Mouse (Mus musculus): ENCODE data around the gene Slc29a2. TPM values are rescaled to one million over a fixed set of nuclear protein-coding genes. Genes with fewer than 3 reads are reported as not detected.
"Not testable (repeated sequence)": the region's sequence is repeated elsewhere in the genome, so short reads cannot be mapped to it uniquely, and the experiment has no call there.

Gene Slc29a2
- polyA plus RNA-seq, 1 experiment from 2014 or later: 11.1 TPM

- ATAC-seq (replicated peaks; ENCODE audit: insufficient number of reproducible peaks, insufficient read depth, low FRiP score, low read depth): peak; percentile 84
- Histone ChIP-seq H3K36me3 (no peaks in the 10 kb centered on the region), H3K27me3 (no peaks in the 10 kb centered on the region), H3K9me3 (replicated peaks) (no peaks in the 10 kb centered on the region), H3K4me2 (peak overlapping the region; percentile 68), H3K4me3 (peak overlapping the region; percentile 37), H3K27ac (peak overlapping the region; percentile 50), H3K9ac (peak overlapping the region; percentile 39), H3K4me1 (replicated peaks) (peaks cover 10% of the 10 kb centered on the region)
- WGBS: 1% methylated on average over 39 of the region's 39 CpGs
Observed at GRCm38 (mm10) chr19:5001666-5002406, 21.8 kb upstream of the Slc29a2 start.

- not testable (repeated sequence) for H3K36me3 ChIP-seq; H3K4me1 ChIP-seq (replicated peaks); H3K27ac ChIP-seq; ATAC-seq (replicated peaks; ENCODE audit: insufficient number of reproducible peaks, insufficient read depth, low FRiP score, low read depth); H3K4me3 ChIP-seq; H3K9me3 ChIP-seq (replicated peaks); H3K27me3 ChIP-seq; H3K4me2 ChIP-seq; H3K9ac ChIP-seq
- 46% methylated on average over 2 of the region's 2 CpGs for WGBS
Observed at GRCm38 (mm10) chr19:5003644-5004043, 20.0 kb upstream of the Slc29a2 start.

DNA sequence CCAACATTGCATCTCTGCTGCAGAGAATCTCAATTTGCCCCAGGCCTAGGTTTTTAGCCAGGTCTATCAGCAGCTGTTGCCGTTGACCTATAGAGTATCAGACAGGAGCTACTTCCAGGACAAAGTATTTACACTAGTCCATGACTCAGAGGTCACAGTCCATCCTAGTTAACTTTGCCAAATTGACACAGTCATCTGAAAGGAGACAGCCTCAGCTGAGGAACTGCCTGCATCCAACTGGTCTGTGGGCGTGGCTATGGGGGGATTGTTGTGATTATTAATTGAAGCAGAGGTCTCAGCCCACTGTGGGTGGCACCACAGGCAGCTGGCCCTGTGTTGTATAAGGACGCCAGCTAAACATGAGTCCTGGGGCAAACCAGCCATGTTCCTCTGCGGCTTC, 18.7 kb upstream of the Slc29a2 start:
- H3K4me2 ChIP-seq: no peak overlapping the region
- peaks cover 10% of the 10 kb centered on the region for H3K4me1 ChIP-seq (replicated peaks)
- no peaks in the 10 kb centered on the region for H3K27me3 ChIP-seq
- no peaks in the 10 kb centered on the region for H3K36me3 ChIP-seq
- 58% methylated on average over 4 of the region's 4 CpGs for WGBS
- no peak overlapping the region for H3K9ac ChIP-seq
- no peak overlapping the region for H3K27ac ChIP-seq
- no peak for ATAC-seq (replicated peaks; ENCODE audit: insufficient number of reproducible peaks, insufficient read depth, low FRiP score, low read depth)
- H3K9me3 ChIP-seq (replicated peaks): no peaks in the 10 kb centered on the region
- no peak overlapping the region for H3K4me3 ChIP-seq

- Histone ChIP-seq H3K4me2 (no peak overlapping the region), H3K4me3 (no peak overlapping the region), H3K27me3 (no peaks in the 10 kb centered on the region), H3K27ac (no peak overlapping the region), H3K36me3 (no peaks in the 10 kb centered on the region), H3K9me3 (replicated peaks) (no peaks in the 10 kb centered on the region), H3K9ac (no peak overlapping the region), H3K4me1 (replicated peaks) (peaks cover 19% of the 10 kb centered on the region)
- ATAC-seq (replicated peaks; ENCODE audit: insufficient number of reproducible peaks, insufficient read depth, low FRiP score, low read depth): no peak
- 35% methylated on average over 8 of the region's 8 CpGs for WGBS
Observed at GRCm38 (mm10) chr19:5013138-5013537, 10.5 kb upstream of the Slc29a2 start.

GRCm38 (mm10) chr19:5014961-5015398, 8.7 kb upstream of the Slc29a2 start:
- H3K4me3 ChIP-seq: no peak overlapping the region
- H3K36me3 ChIP-seq: no peaks in the 10 kb centered on the region
- H3K27me3 ChIP-seq: no peaks in the 10 kb centered on the region
- H3K9me3 ChIP-seq (replicated peaks): no peaks in the 10 kb centered on the region
- no peak overlapping the region for H3K9ac ChIP-seq
- no peak for ATAC-seq (replicated peaks; ENCODE audit: insufficient number of reproducible peaks, insufficient read depth, low FRiP score, low read depth)
- peaks cover 20% of the 10 kb centered on the region for H3K4me1 ChIP-seq (replicated peaks)
- H3K27ac ChIP-seq: peak overlapping the region; percentile 94
- no peak overlapping the region for H3K4me2 ChIP-seq
- 21% methylated on average over 8 of the region's 8 CpGs for WGBS

DNA sequence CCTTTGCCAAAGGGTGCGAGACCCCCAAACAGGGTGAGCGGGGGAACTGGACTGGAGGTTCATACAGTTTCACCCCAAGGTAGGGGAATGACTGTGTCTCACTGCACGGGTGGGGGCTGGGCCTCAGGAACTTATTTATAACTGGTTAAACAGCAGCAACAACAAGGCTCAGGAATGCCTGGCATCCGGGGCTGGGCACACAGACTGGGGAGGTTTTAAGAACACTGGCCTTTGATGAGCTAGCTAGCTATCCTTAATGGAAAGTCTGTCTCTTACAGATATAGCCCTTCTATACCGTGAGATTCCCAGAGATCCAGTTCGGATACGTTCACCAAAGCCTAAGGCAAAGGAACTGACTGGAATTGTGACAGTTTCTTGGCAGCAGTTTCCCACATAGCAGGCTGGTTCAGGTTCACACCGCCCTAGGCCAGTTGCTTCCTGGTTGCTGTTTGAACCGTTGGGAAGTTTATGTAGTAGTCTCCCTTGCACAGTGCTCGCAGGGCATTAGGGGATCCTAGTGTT, 7.4 kb upstream of the Slc29a2 start:
- Histone ChIP-seq H3K27ac (peak overlapping the region; percentile 94), H3K27me3 (no peaks in the 10 kb centered on the region), H3K9ac (0 out of 2 replicates have a peak overlapping the region, but pooled peaks have one; percentile 22), H3K9me3 (replicated peaks) (no peaks in the 10 kb centered on the region), H3K4me3 (no peak overlapping the region), H3K36me3 (no peaks in the 10 kb centered on the region), H3K4me1 (replicated peaks) (peaks cover 20% of the 10 kb centered on the region), H3K4me2 (peak overlapping the region; percentile 45)
- peak; percentile 84 for ATAC-seq (replicated peaks; ENCODE audit: insufficient number of reproducible peaks, insufficient read depth, low FRiP score, low read depth)
- WGBS: 16% methylated on average over 10 of the region's 10 CpGs

DNA sequence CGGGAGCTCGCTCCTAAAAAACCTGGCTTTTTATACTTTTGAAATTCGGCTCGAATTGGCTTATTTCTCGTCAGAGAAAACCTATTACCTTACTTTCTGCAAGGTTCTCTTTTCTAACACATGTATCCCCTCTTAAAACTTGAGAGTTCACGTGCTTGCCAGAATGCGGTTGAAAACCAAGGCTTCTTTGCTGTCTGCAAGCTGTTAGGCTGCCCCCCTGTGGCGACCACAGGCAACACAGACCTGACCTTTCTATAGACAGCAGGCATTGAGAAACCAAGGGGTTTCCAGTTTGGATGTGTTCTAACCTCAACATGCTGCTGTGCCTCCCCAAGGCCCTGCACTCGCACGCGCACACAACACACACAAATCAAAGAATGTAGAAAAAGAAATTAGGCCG, 6.9 kb upstream of the Slc29a2 start:
- H3K4me3 ChIP-seq: no peak overlapping the region
- peaks cover 20% of the 10 kb centered on the region for H3K4me1 ChIP-seq (replicated peaks)
- peak overlapping the region; percentile 45 for H3K4me2 ChIP-seq
- H3K9me3 ChIP-seq (replicated peaks): no peaks in the 10 kb centered on the region
- no peaks in the 10 kb centered on the region for H3K36me3 ChIP-seq
- 0 out of 2 replicates have a peak, but pooled peaks have one; percentile 28 for ATAC-seq (replicated peaks; ENCODE audit: insufficient number of reproducible peaks, insufficient read depth, low FRiP score, low read depth)
- 19% methylated on average over 12 of the region's 12 CpGs for whole genome bisulfite sequencing
- 0 out of 2 replicates have a peak overlapping the region, but pooled peaks have one; percentile 22 for H3K9ac ChIP-seq
- peak overlapping the region; percentile 94 for H3K27ac ChIP-seq
- H3K27me3 ChIP-seq: no peaks in the 10 kb centered on the region

- Histone ChIP-seq H3K9ac (no peak overlapping the region), H3K4me1 (replicated peaks) (peaks cover 20% of the 10 kb centered on the region), H3K4me3 (no peak overlapping the region), H3K27me3 (no peaks in the 10 kb centered on the region), H3K4me2 (no peak overlapping the region), H3K9me3 (replicated peaks) (no peaks in the 10 kb centered on the region), H3K36me3 (no peaks in the 10 kb centered on the region), H3K27ac (no peak overlapping the region)
- WGBS: 67% methylated on average over 4 of the region's 4 CpGs
- ATAC-seq (replicated peaks; ENCODE audit: insufficient number of reproducible peaks, insufficient read depth, low FRiP score, low read depth): no peak
Observed at GRCm38 (mm10) chr19:5017611-5018010, 6.0 kb upstream of the Slc29a2 start.

GRCm38 (mm10) chr19:5018191-5018590, 5.5 kb upstream of the Slc29a2 start:
- H3K9ac ChIP-seq: no peak overlapping the region
- H3K4me2 ChIP-seq: no peak overlapping the region
- no peaks in the 10 kb centered on the region for H3K36me3 ChIP-seq
- WGBS: 79% methylated on average over 3 of the region's 3 CpGs
- no peaks in the 10 kb centered on the region for H3K27me3 ChIP-seq
- ATAC-seq (replicated peaks; ENCODE audit: insufficient number of reproducible peaks, insufficient read depth, low FRiP score, low read depth): no peak
- no peaks in the 10 kb centered on the region for H3K9me3 ChIP-seq (replicated peaks)
- H3K27ac ChIP-seq: no peak overlapping the region
- peaks cover 22% of the 10 kb centered on the region for H3K4me1 ChIP-seq (replicated peaks)
- H3K4me3 ChIP-seq: no peak overlapping the region

DNA sequence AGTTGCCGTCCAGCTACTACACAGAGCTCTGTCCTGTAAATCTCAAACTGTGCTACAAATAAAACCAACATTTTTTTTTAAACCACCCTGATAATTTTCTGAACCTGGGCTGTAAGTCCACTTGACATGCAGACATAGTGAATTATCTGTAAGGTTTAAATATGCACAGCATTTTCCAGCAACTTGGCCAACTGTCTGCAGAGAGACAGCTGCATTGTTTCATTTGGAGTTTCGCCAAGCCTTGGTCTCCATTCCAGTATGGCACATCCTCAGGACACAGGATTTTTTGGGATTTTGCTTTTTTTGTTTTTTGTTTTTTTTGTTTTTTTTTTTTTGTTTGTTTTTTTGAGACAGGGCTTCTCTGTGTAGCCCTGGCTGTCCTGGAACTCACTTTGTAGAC, 2.2 kb upstream of the Slc29a2 start:
- H3K4me3 ChIP-seq: no peak overlapping the region
- 77% methylated on average over 2 of the region's 2 CpGs for WGBS
- H3K4me2 ChIP-seq: no peak overlapping the region
- no peaks in the 10 kb centered on the region for H3K36me3 ChIP-seq
- no peak for ATAC-seq (replicated peaks; ENCODE audit: insufficient number of reproducible peaks, insufficient read depth, low FRiP score, low read depth)
- H3K27ac ChIP-seq: no peak overlapping the region
- H3K9me3 ChIP-seq (replicated peaks): no peaks in the 10 kb centered on the region
- H3K27me3 ChIP-seq: no peaks in the 10 kb centered on the region
- peaks cover 15% of the 10 kb centered on the region for H3K4me1 ChIP-seq (replicated peaks)
- no peak overlapping the region for H3K9ac ChIP-seq

GRCm38 (mm10) chr19:5026111-5026510, 2.5 kb downstream of the Slc29a2 start:
- Histone ChIP-seq H3K27me3 (no peaks in the 10 kb centered on the region), H3K4me1 (replicated peaks) (peaks cover 9% of the 10 kb centered on the region), H3K4me3 (no peak overlapping the region), H3K36me3 (peaks cover 44% of the 10 kb centered on the region), H3K27ac (no peak overlapping the region), H3K9ac (no peak overlapping the region), H3K9me3 (replicated peaks) (no peaks in the 10 kb centered on the region), H3K4me2 (no peak overlapping the region)
- no peak for ATAC-seq (replicated peaks; ENCODE audit: insufficient number of reproducible peaks, insufficient read depth, low FRiP score, low read depth)
- WGBS: 85% methylated on average over 8 of the region's 8 CpGs

GRCm38 (mm10) chr19:5032686-5033085, 9.0 kb downstream of the Slc29a2 start:
- ATAC-seq (replicated peaks; ENCODE audit: insufficient number of reproducible peaks, insufficient read depth, low FRiP score, low read depth): no peak
- Histone ChIP-seq H3K4me1 (replicated peaks) (peaks cover 2% of the 10 kb centered on the region), H3K4me3 (no peak overlapping the region), H3K27me3 (no peaks in the 10 kb centered on the region), H3K9ac (no peak overlapping the region), H3K27ac (no peak overlapping the region), H3K36me3 (peaks cover 36% of the 10 kb centered on the region; the same call in 1 of the 2 replicates), H3K4me2 (no peak overlapping the region), H3K9me3 (replicated peaks) (no peaks in the 10 kb centered on the region)
- 72% methylated on average over 3 of the region's 3 CpGs for WGBS
